Mouse (Mus musculus) lung, postnatal 36 days (tissue): Measurements from ENCODE around the gene Gm8297.
"Not testable (repeated sequence)": the region's sequence is repeated elsewhere in the genome, so short reads cannot be mapped to it uniquely, and the experiment has no call there.

Experiments used
- DNase-seq: peaks from one replicate; pipeline ENCODE4 v3.0.0; 2022; ENCODE audit warnings: mixed read lengths

Gene Gm8297

GRCm38 (mm10) chr14:4983635-4984034 lies at the start of gene Gm8297:
Gene Gm8297, plus strand, starts transcription at chr14:4983935.
- not testable (repeated sequence) for DNase-seq

GRCm38 (mm10) chr14:5015591-5015990 lies 31.9 kb downstream of the Gm8297 start, which contains the start of gene Gm3298:
Gene Gm3298, plus strand, starts transcription at chr14:5015891.
- not testable (repeated sequence) for DNase-seq
